Mouse (Mus musculus) cortical plate, adult 2 months (tissue): ENCODE data around the gene Eif4g1. TPM values are rescaled to one million over a fixed set of nuclear protein-coding genes. Genes with fewer than 3 reads are reported as not detected.
A peak's percentile ranks its signal among the peaks of the same experiment; 100 is the strongest.

Experiments
- H3K27ac ChIP-seq: fragments of 200-500 bp; 2 replicates; pipeline ENCODE4 v1.5.1; 2012; ENCODE audit warnings: low read length, control low read depth, inconsistent platforms; ENCODE audit not compliant: insufficient read depth
- H3K4me1 ChIP-seq: fragments of 200-500 bp; 2 replicates; pipeline ENCODE4 v1.6.1; 2011; ENCODE audit warnings: low read length; ENCODE audit not compliant: control insufficient read depth, insufficient read depth
- H3K4me3 ChIP-seq: fragments of 200-500 bp; 2 replicates; pipeline ENCODE4 v1.5.1; 2011; ENCODE audit warnings: mild to moderate bottlenecking, low read length, control low read depth; ENCODE audit not compliant: insufficient read depth
- CTCF ChIP-seq: fragments of 200-500 bp; IDR thresholded peaks from 2 replicates; pipeline ENCODE4 v1.5.1; 2011; ENCODE audit warnings: mild to moderate bottlenecking, control low read depth, low read length; ENCODE audit not compliant: insufficient read depth; ENCODE audit errors: extremely low read depth
- POLR2A ChIP-seq: fragments of 200-500 bp; IDR thresholded peaks from 2 replicates; pipeline ENCODE4 v1.6.1; 2011; ENCODE audit warnings: mild to moderate bottlenecking, low read length, control low read depth; ENCODE audit not compliant: insufficient read depth; ENCODE audit errors: extremely low read depth
- polyA plus RNA-seq: library from polyadenylated mRNA; depleted of rRNA; stranded (reverse); fragments of >200 nt; gene quantifications from 2 replicates; pipeline ENCODE4 v1.2.3, GENCODE M21; 2012

Eif4g1 gene
- polyA plus RNA-seq, 1 experiment: 157 TPM

GRCm38 (mm10) chr16:20629731-20630634 lies 38.1 kb upstream of the Eif4g1 start, which contains the start of gene Ece2:
TSS of gene Ece2 (plus strand) at chr16:20629828.
- peak within 1 kb of the TSS; percentile 42; the same call in 1 of the 2 replicates for H3K27ac ChIP-seq
- H3K4me1 ChIP-seq: peaks cover 1% of the 10 kb centered on the region; the same call in 1 of the 2 replicates

GRCm38 (mm10) chr16:20637410-20637809 lies 30.7 kb upstream of the Eif4g1 start:
- TF ChIP-seq CTCF (no peak), POLR2A (no peak)
- H3K27ac ChIP-seq: no peak overlapping the region
- H3K4me1 ChIP-seq: no peaks in the 10 kb centered on the region; the same call in 1 of the 2 replicates
- no peak overlapping the region for H3K4me3 ChIP-seq

More at GRCm38 (mm10) chr16:20629731-20630634, 38.1 kb upstream of the Eif4g1 start, which contains the start of gene Ece2:
- peak within 1 kb of the TSS; percentile 64 for H3K4me3 ChIP-seq
- TF ChIP-seq POLR2A (no peak), CTCF (no peak)

GRCm38 (mm10) chr16:20638367-20638766 lies 29.7 kb upstream of the Eif4g1 start:
- TF ChIP-seq POLR2A (no peak), CTCF (no peak)
- no peak overlapping the region for H3K27ac ChIP-seq
- H3K4me1 ChIP-seq: no peaks in the 10 kb centered on the region; the same call in 1 of the 2 replicates
- no peak overlapping the region for H3K4me3 ChIP-seq

- Histone ChIP-seq H3K27ac (no peak overlapping the region), H3K4me1 (no peaks in the 10 kb centered on the region; the same call in 1 of the 2 replicates), H3K4me3 (no peak overlapping the region)
- TF ChIP-seq POLR2A: no peak
- peak; percentile 69 for TF ChIP-seq CTCF
These were observed 26.0 kb upstream of the Eif4g1 start for GRCm38 (mm10) chr16:20642161-20642560.

GRCm38 (mm10) chr16:20643911-20644310 lies 24.2 kb upstream of the Eif4g1 start:
- Histone ChIP-seq H3K27ac (no peak overlapping the region), H3K4me3 (no peak overlapping the region), H3K4me1 (no peaks in the 10 kb centered on the region)
- no peak for TF ChIP-seq POLR2A
- no peak for TF ChIP-seq CTCF

GRCm38 (mm10) chr16:20651076-20651946 lies 16.8 kb upstream of the Eif4g1 start, which contains the start of gene Psmd2:
TSS of gene Psmd2 (plus strand) at chr16:20651652.
- TF ChIP-seq CTCF (no peak), POLR2A (peak; percentile 92)
- H3K27ac ChIP-seq: peak within 1 kb of the TSS; percentile 40
- peaks cover 1% of the 10 kb centered on the region; the same call in 1 of the 2 replicates for H3K4me1 ChIP-seq
- peak within 1 kb of the TSS; percentile 84 for H3K4me3 ChIP-seq

- TF ChIP-seq POLR2A (no peak), CTCF (no peak)
- Histone ChIP-seq H3K27ac (no peak overlapping the region; the same call in 1 of the 2 replicates), H3K4me1 (peaks cover 1% of the 10 kb centered on the region; the same call in 1 of the 2 replicates), H3K4me3 (peak overlapping the region; percentile 84)
These were observed 16.2 kb upstream of the Eif4g1 start for GRCm38 (mm10) chr16:20651947-20652310.

GRCm38 (mm10) chr16:20653315-20653714 lies 14.8 kb upstream of the Eif4g1 start:
- TF ChIP-seq POLR2A: no peak
- no peak for TF ChIP-seq CTCF
- Histone ChIP-seq H3K27ac (no peak overlapping the region), H3K4me1 (peaks cover 1% of the 10 kb centered on the region; the same call in 1 of the 2 replicates), H3K4me3 (no peak overlapping the region)

- Histone ChIP-seq H3K4me1 (peaks cover 1% of the 10 kb centered on the region; the same call in 1 of the 2 replicates), H3K4me3 (no peak overlapping the region), H3K27ac (no peak overlapping the region)
- TF ChIP-seq CTCF (no peak), POLR2A (no peak)
These were observed 10.5 kb upstream of the Eif4g1 start for GRCm38 (mm10) chr16:20657661-20658060.
